Mouse (Mus musculus): Measurements from ENCODE around the gene Eml2. TPM values are rescaled to one million over a fixed set of nuclear protein-coding genes. Genes with fewer than 3 reads are reported as not detected.
A peak's percentile ranks its signal among the peaks of the same experiment; 100 is the strongest.

The Eml2 gene
- total and polyA plus RNA-seq, 2 experiments from 2014 or later = 13.4 to 89.0 TPM

GRCm38 (mm10) chr7:19179173-19179572, 3.0 kb downstream of the Eml2 start:
- H3K36me3 ChIP-seq (ENCODE audit: insufficient read depth, low read length) = 0 out of 2 replicates have a peak, but pooled peaks cover 2% of the 10 kb centered on the region
- H3K9ac ChIP-seq (replicated peaks; ENCODE audit: low read length, poor library complexity, severe bottlenecking) = peak overlapping the region; percentile 29; the same call in 1 of the 2 replicates
- H3K9me3 ChIP-seq (ENCODE audit: low read length) = no peaks in the 10 kb centered on the region
- DNase-seq (ENCODE audit: low spot score) (peak; percentile 83), ATAC-seq (ENCODE audit: low FRiP score) (no peak)
- H3K27me3 ChIP-seq (ENCODE audit: insufficient read depth, low read length) = no peaks in the 10 kb centered on the region
- under 1% methylated on average over 23 of the region's 32 CpGs for WGBS
- no peaks in the 10 kb centered on the region; the same call in 1 of the 2 replicates for H3K4me1 ChIP-seq (ENCODE audit: insufficient read depth, low read length)
- peak overlapping the region; percentile 74 for H3K4me3 ChIP-seq (ENCODE audit: low read depth, low read length)
- peak; percentile 77 for TF ChIP-seq CTCF (IDR thresholded peaks at IDR 0.05)
- peak overlapping the region; percentile 88 for H3K4me2 ChIP-seq (ENCODE audit: low read depth, low read length, poor library complexity, severe bottlenecking)
- H3K27ac ChIP-seq (ENCODE audit: low read depth, low read length) = no peak overlapping the region

GRCm38 (mm10) chr7:19179936-19180335, 3.7 kb downstream of the Eml2 start:
- Histone ChIP-seq H3K36me3 (ENCODE audit: insufficient read depth, low read length) (0 out of 2 replicates have a peak, but pooled peaks cover 6% of the 10 kb centered on the region), H3K9ac (replicated peaks; ENCODE audit: low read length, poor library complexity, severe bottlenecking) (no peak overlapping the region), H3K9me3 (ENCODE audit: low read length) (no peaks in the 10 kb centered on the region), H3K27ac (ENCODE audit: low read depth, low read length) (no peak overlapping the region), H3K4me1 (ENCODE audit: insufficient read depth, low read length) (no peaks in the 10 kb centered on the region; the same call in 1 of the 2 replicates), H3K27me3 (ENCODE audit: insufficient read depth, low read length) (no peaks in the 10 kb centered on the region), H3K4me3 (ENCODE audit: low read depth, low read length) (peak overlapping the region; percentile 74), H3K4me2 (ENCODE audit: low read depth, low read length, poor library complexity, severe bottlenecking) (peak overlapping the region; percentile 88)
- WGBS = 52% methylated on average over 6 of the region's 6 CpGs
- no peak for ATAC-seq (ENCODE audit: low FRiP score)
- TF ChIP-seq CTCF (IDR thresholded peaks at IDR 0.05) = no peak
- DNase-seq (ENCODE audit: low spot score) = no peak

GRCm38 (mm10) chr7:19180862-19181429, 4.7 kb downstream of the Eml2 start:
- H3K4me3 ChIP-seq (ENCODE audit: low read depth, low read length) = peak overlapping the region; percentile 21
- no peaks in the 10 kb centered on the region for H3K9me3 ChIP-seq (ENCODE audit: low read length)
- H3K27me3 ChIP-seq (ENCODE audit: insufficient read depth, low read length) = no peaks in the 10 kb centered on the region
- H3K9ac ChIP-seq (replicated peaks; ENCODE audit: low read length, poor library complexity, severe bottlenecking) = 0 out of 2 replicates have a peak overlapping the region, but pooled peaks have one; percentile 19
- ATAC-seq (ENCODE audit: low FRiP score) (no peak), DNase-seq (ENCODE audit: low spot score) (no peak)
- H3K36me3 ChIP-seq (ENCODE audit: insufficient read depth, low read length) = peaks cover 7% of the 10 kb centered on the region
- H3K27ac ChIP-seq (ENCODE audit: low read depth, low read length) = no peak overlapping the region
- no peaks in the 10 kb centered on the region; the same call in 1 of the 2 replicates for H3K4me1 ChIP-seq (ENCODE audit: insufficient read depth, low read length)
- WGBS = 7% methylated on average over 23 of the region's 27 CpGs
- peak overlapping the region; percentile 36 for H3K4me2 ChIP-seq (ENCODE audit: low read depth, low read length, poor library complexity, severe bottlenecking)
- no peak for TF ChIP-seq CTCF (IDR thresholded peaks at IDR 0.05)

GRCm38 (mm10) chr7:19184250-19184649, 8.0 kb downstream of the Eml2 start:
- TF ChIP-seq CTCF (IDR thresholded peaks at IDR 0.05) = no peak
- DNase-seq (ENCODE audit: low spot score) = no peak
- Histone ChIP-seq H3K4me1 (ENCODE audit: insufficient read depth, low read length) (no peaks in the 10 kb centered on the region; the same call in 1 of the 2 replicates), H3K4me2 (ENCODE audit: low read depth, low read length, poor library complexity, severe bottlenecking) (no peak overlapping the region), H3K4me3 (ENCODE audit: low read depth, low read length) (no peak overlapping the region), H3K27me3 (ENCODE audit: insufficient read depth, low read length) (no peaks in the 10 kb centered on the region), H3K36me3 (ENCODE audit: insufficient read depth, low read length) (peaks cover 24% of the 10 kb centered on the region), H3K9me3 (ENCODE audit: low read length) (no peaks in the 10 kb centered on the region), H3K27ac (ENCODE audit: low read depth, low read length) (no peak overlapping the region), H3K9ac (replicated peaks; ENCODE audit: low read length, poor library complexity, severe bottlenecking) (no peak overlapping the region)
- WGBS = 72% methylated on average over 2 of the region's 2 CpGs
- no peak for ATAC-seq (ENCODE audit: low FRiP score)

- no peak overlapping the region for H3K4me2 ChIP-seq (ENCODE audit: low read depth, low read length, poor library complexity, severe bottlenecking)
- no peak overlapping the region for H3K4me3 ChIP-seq (ENCODE audit: low read depth, low read length)
- no peak for TF ChIP-seq CTCF (IDR thresholded peaks at IDR 0.05)
- H3K27me3 ChIP-seq (ENCODE audit: insufficient read depth, low read length) = no peaks in the 10 kb centered on the region
- ATAC-seq (ENCODE audit: low FRiP score) (no peak), DNase-seq (ENCODE audit: low spot score) (peak; percentile 56)
- peak overlapping the region; percentile 0; the same call in 1 of the 2 replicates for H3K9ac ChIP-seq (replicated peaks; ENCODE audit: low read length, poor library complexity, severe bottlenecking)
- H3K4me1 ChIP-seq (ENCODE audit: insufficient read depth, low read length) = no peaks in the 10 kb centered on the region; the same call in 1 of the 2 replicates
- WGBS = 49% methylated on average over 6 of the region's 6 CpGs
- H3K9me3 ChIP-seq (ENCODE audit: low read length) = no peaks in the 10 kb centered on the region
- peaks cover 24% of the 10 kb centered on the region for H3K36me3 ChIP-seq (ENCODE audit: insufficient read depth, low read length)
- H3K27ac ChIP-seq (ENCODE audit: low read depth, low read length) = no peak overlapping the region
Measured at GRCm38 (mm10) chr7:19184758-19185157, 8.5 kb downstream of the Eml2 start.

- ATAC-seq (ENCODE audit: low FRiP score) (no peak), DNase-seq (ENCODE audit: low spot score) (no peak)
- Histone ChIP-seq H3K27ac (ENCODE audit: low read depth, low read length) (no peak overlapping the region), H3K9me3 (ENCODE audit: low read length) (no peaks in the 10 kb centered on the region), H3K4me2 (ENCODE audit: low read depth, low read length, poor library complexity, severe bottlenecking) (no peak overlapping the region), H3K36me3 (ENCODE audit: insufficient read depth, low read length) (peaks cover 59% of the 10 kb centered on the region), H3K27me3 (ENCODE audit: insufficient read depth, low read length) (no peaks in the 10 kb centered on the region), H3K9ac (replicated peaks; ENCODE audit: low read length, poor library complexity, severe bottlenecking) (no peak overlapping the region), H3K4me1 (ENCODE audit: insufficient read depth, low read length) (no peaks in the 10 kb centered on the region), H3K4me3 (ENCODE audit: low read depth, low read length) (no peak overlapping the region)
- 99% methylated on average over 4 of the region's 4 CpGs for WGBS
- peak; percentile 49 for TF ChIP-seq CTCF (IDR thresholded peaks at IDR 0.05)
Measured at GRCm38 (mm10) chr7:19194676-19195075, 18.5 kb downstream of the Eml2 start.
